Mouse (Mus musculus): ENCODE measurements around the gene Map3k4. TPM values are rescaled to one million over a fixed set of nuclear protein-coding genes. Genes with fewer than 3 reads are reported as not detected.
A peak's percentile ranks its signal among the peaks of the same experiment; 100 is the strongest.
"Not testable (repeated sequence)": the region's sequence is repeated elsewhere in the genome, so short reads cannot be mapped to it uniquely, and the experiment has no call there.

The Map3k4 gene
- polyA plus RNA-seq, 1 experiment: 14.4 TPM

- 92% methylated on average over 6 of the region's 6 CpGs for WGBS
These were observed 85.9 kb downstream of the Map3k4 start for GRCm38 (mm10) chr17:12232724-12233123.

GRCm38 (mm10) chr17:12231087-12231486 lies 87.5 kb downstream of the Map3k4 start:
- Histone ChIP-seq H3K27ac (ENCODE audit: control insufficient read depth, insufficient read depth, low read depth, low read length, poor library complexity) (no peak overlapping the region), H3K4me3 (replicated peaks; ENCODE audit: control insufficient read depth, low read depth, low read length) (no peak overlapping the region), H3K4me1 (ENCODE audit: control insufficient read depth, insufficient read depth, low read length) (no peaks in the 10 kb centered on the region; the same call in 1 of the 2 replicates)
- 64% methylated on average over 7 of the region's 7 CpGs for WGBS
- TF ChIP-seq POLR2A (IDR thresholded peaks at IDR 0.05; ENCODE audit: borderline replicate concordance, control insufficient read depth, low read depth, low read length): no peak
- no peak for TF ChIP-seq CTCF (IDR thresholded peaks at IDR 0.05; ENCODE audit: control insufficient read depth, insufficient read depth, low read length)

More at GRCm38 (mm10) chr17:12232724-12233123, 85.9 kb downstream of the Map3k4 start:
- Histone ChIP-seq H3K27ac (ENCODE audit: control insufficient read depth, insufficient read depth, low read depth, low read length, poor library complexity) (no peak overlapping the region), H3K4me1 (ENCODE audit: control insufficient read depth, insufficient read depth, low read length) (no peaks in the 10 kb centered on the region; the same call in 1 of the 2 replicates), H3K4me3 (replicated peaks; ENCODE audit: control insufficient read depth, low read depth, low read length) (no peak overlapping the region)
- TF ChIP-seq POLR2A (IDR thresholded peaks at IDR 0.05; ENCODE audit: borderline replicate concordance, control insufficient read depth, low read depth, low read length) (no peak), CTCF (IDR thresholded peaks at IDR 0.05; ENCODE audit: control insufficient read depth, insufficient read depth, low read length) (no peak)

- WGBS: 88% methylated on average over 6 of the region's 6 CpGs
- no peak overlapping the region for H3K27ac ChIP-seq (ENCODE audit: control insufficient read depth, insufficient read depth, low read depth, low read length, poor library complexity)
These were observed 88.4 kb downstream of the Map3k4 start for GRCm38 (mm10) chr17:12230167-12230566.

GRCm38 (mm10) chr17:12229756-12230155 lies 88.8 kb downstream of the Map3k4 start:
- WGBS: 80% methylated on average over 9 of the region's 9 CpGs
- Histone ChIP-seq H3K4me3 (replicated peaks; ENCODE audit: control insufficient read depth, low read depth, low read length) (no peak overlapping the region), H3K27ac (ENCODE audit: control insufficient read depth, insufficient read depth, low read depth, low read length, poor library complexity) (no peak overlapping the region), H3K4me1 (ENCODE audit: control insufficient read depth, insufficient read depth, low read length) (no peaks in the 10 kb centered on the region; the same call in 1 of the 2 replicates)
- TF ChIP-seq POLR2A (IDR thresholded peaks at IDR 0.05; ENCODE audit: borderline replicate concordance, control insufficient read depth, low read depth, low read length): no peak
- no peak for TF ChIP-seq CTCF (IDR thresholded peaks at IDR 0.05; ENCODE audit: control insufficient read depth, insufficient read depth, low read length)

More at GRCm38 (mm10) chr17:12230167-12230566, 88.4 kb downstream of the Map3k4 start:
- TF ChIP-seq CTCF (IDR thresholded peaks at IDR 0.05; ENCODE audit: control insufficient read depth, insufficient read depth, low read length) (no peak), POLR2A (IDR thresholded peaks at IDR 0.05; ENCODE audit: borderline replicate concordance, control insufficient read depth, low read depth, low read length) (no peak)
- Histone ChIP-seq H3K4me1 (ENCODE audit: control insufficient read depth, insufficient read depth, low read length) (no peaks in the 10 kb centered on the region; the same call in 1 of the 2 replicates), H3K4me3 (replicated peaks; ENCODE audit: control insufficient read depth, low read depth, low read length) (no peak overlapping the region)

- no peak overlapping the region for H3K4me3 ChIP-seq (replicated peaks; ENCODE audit: control insufficient read depth, low read depth, low read length)
- TF ChIP-seq POLR2A (IDR thresholded peaks at IDR 0.05; ENCODE audit: borderline replicate concordance, control insufficient read depth, low read depth, low read length) (no peak), CTCF (IDR thresholded peaks at IDR 0.05; ENCODE audit: control insufficient read depth, insufficient read depth, low read length) (no peak)
- H3K4me1 ChIP-seq (ENCODE audit: control insufficient read depth, insufficient read depth, low read length): no peaks in the 10 kb centered on the region; the same call in 1 of the 2 replicates
- WGBS: 91% methylated on average over 7 of the region's 7 CpGs
- H3K27ac ChIP-seq (ENCODE audit: control insufficient read depth, insufficient read depth, low read depth, low read length, poor library complexity): no peak overlapping the region
These were observed 90.1 kb downstream of the Map3k4 start for GRCm38 (mm10) chr17:12228471-12228870.

GRCm38 (mm10) chr17:12228001-12228400 lies 90.6 kb downstream of the Map3k4 start:
- H3K27ac ChIP-seq (ENCODE audit: control insufficient read depth, insufficient read depth, low read depth, low read length, poor library complexity): no peak overlapping the region
- TF ChIP-seq CTCF (IDR thresholded peaks at IDR 0.05; ENCODE audit: control insufficient read depth, insufficient read depth, low read length) (no peak), POLR2A (IDR thresholded peaks at IDR 0.05; ENCODE audit: borderline replicate concordance, control insufficient read depth, low read depth, low read length) (no peak)
- H3K4me1 ChIP-seq (ENCODE audit: control insufficient read depth, insufficient read depth, low read length): no peaks in the 10 kb centered on the region; the same call in 1 of the 2 replicates
- 88% methylated on average over 10 of the region's 10 CpGs for WGBS
- H3K4me3 ChIP-seq (replicated peaks; ENCODE audit: control insufficient read depth, low read depth, low read length): no peak overlapping the region

- H3K27ac ChIP-seq (ENCODE audit: control insufficient read depth, insufficient read depth, low read depth, low read length, poor library complexity): no peak overlapping the region
- H3K4me3 ChIP-seq (replicated peaks; ENCODE audit: control insufficient read depth, low read depth, low read length): no peak overlapping the region
- H3K4me1 ChIP-seq (ENCODE audit: control insufficient read depth, insufficient read depth, low read length): no peaks in the 10 kb centered on the region; the same call in 1 of the 2 replicates
- WGBS: 78% methylated on average over 12 of the region's 12 CpGs
- peak; percentile 47; the same call in 1 of the 2 replicates for TF ChIP-seq CTCF (IDR thresholded peaks at IDR 0.05; ENCODE audit: control insufficient read depth, insufficient read depth, low read length)
- TF ChIP-seq POLR2A (IDR thresholded peaks at IDR 0.05; ENCODE audit: borderline replicate concordance, control insufficient read depth, low read depth, low read length): no peak
These were observed 92.0 kb downstream of the Map3k4 start for GRCm38 (mm10) chr17:12226551-12226950.

GRCm38 (mm10) chr17:12225227-12225626 lies 93.4 kb downstream of the Map3k4 start:
- H3K27ac ChIP-seq (ENCODE audit: control insufficient read depth, insufficient read depth, low read depth, low read length, poor library complexity): no peak overlapping the region
- 73% methylated on average over 1 of the region's 1 CpGs for WGBS
- no peak for TF ChIP-seq POLR2A (IDR thresholded peaks at IDR 0.05; ENCODE audit: borderline replicate concordance, control insufficient read depth, low read depth, low read length)
- TF ChIP-seq CTCF (IDR thresholded peaks at IDR 0.05; ENCODE audit: control insufficient read depth, insufficient read depth, low read length): no peak
- no peaks in the 10 kb centered on the region for H3K4me1 ChIP-seq (ENCODE audit: control insufficient read depth, insufficient read depth, low read length)
- H3K4me3 ChIP-seq (replicated peaks; ENCODE audit: control insufficient read depth, low read depth, low read length): no peak overlapping the region

GRCm38 (mm10) chr17:12224551-12224950 lies 94.0 kb downstream of the Map3k4 start:
- not testable (repeated sequence) for H3K27ac ChIP-seq (ENCODE audit: control insufficient read depth, insufficient read depth, low read depth, low read length, poor library complexity); H3K4me1 ChIP-seq (ENCODE audit: control insufficient read depth, insufficient read depth, low read length); H3K4me3 ChIP-seq (replicated peaks; ENCODE audit: control insufficient read depth, low read depth, low read length)
- WGBS: 86% methylated on average over 7 of the region's 7 CpGs
